Mouse (Mus musculus) CH12.LX (cell line): ENCODE data around the gene Napsa. TPM values are rescaled to one million over a fixed set of nuclear protein-coding genes. Genes with fewer than 3 reads are reported as not detected.

ENCODE experiments used
- DNase-seq: peaks from one replicate; pipeline ENCODE4 v3.0.0-alpha.2; 2013; ENCODE audit errors: extremely low read depth
- H3K27ac ChIP-seq: 2 replicates; pipeline ENCODE4 v1.5.1; 2012; ENCODE audit warnings: low read depth, mild to moderate bottlenecking, control low read depth, moderate library complexity; ENCODE audit not compliant: insufficient read depth
- H3K27me3 ChIP-seq: replicated peaks from 2 replicates; pipeline ENCODE3; 2012; ENCODE audit warnings: inconsistent platforms
- H3K36me3 ChIP-seq, 2 experiments: replicated peaks in 1 of 2; 2 replicates each; pipeline versions ENCODE3 to v1.6.1; 2012; ENCODE audit warnings: inconsistent platforms in 1 of 2, low read length in 1 of 2, mild to moderate bottlenecking in 1 of 2, mixed read lengths in 1 of 2, moderate library complexity in 1 of 2; ENCODE audit not compliant: control insufficient read depth in 1 of 2, insufficient read depth in 1 of 2
- H3K4me1 ChIP-seq, 2 experiments: 2 replicates each; pipeline ENCODE4 v1.6.1; 2012; ENCODE audit warnings: inconsistent platforms in 1 of 2, moderate library complexity in 1 of 2; ENCODE audit not compliant: insufficient read depth in 2 of 2, control insufficient read depth in 1 of 2
- H3K4me2 ChIP-seq: 2 replicates; pipeline ENCODE4 v1.6.1; 2012; ENCODE audit warnings: low read depth, mild to moderate bottlenecking, control low read depth; ENCODE audit not compliant: poor library complexity, insufficient read depth, severe bottlenecking
- H3K4me3 ChIP-seq, 3 experiments: fragments of 150-350 bp in 1 of 3; sonication (generic) in 1 of 3; replicated peaks in 1 of 3; 2 replicates each; pipeline versions ENCODE3 to v1.5.1; 2011 to 2012; ENCODE audit warnings: low read depth in 2 of 3, low read length in 2 of 3, mild to moderate bottlenecking in 2 of 3, moderate library complexity in 2 of 3, control low read depth in 1 of 3, improper control_type of control experiment in 1 of 3, inconsistent platforms in 1 of 3, mixed read lengths in 1 of 3; ENCODE audit not compliant: poor library complexity in 1 of 3
- H3K79me2 ChIP-seq: replicated peaks from 2 replicates; pipeline ENCODE4 v1.6.1; 2012; ENCODE audit warnings: mild to moderate bottlenecking, moderate library complexity; ENCODE audit not compliant: control insufficient read depth, poor library complexity, insufficient read depth, severe bottlenecking; ENCODE audit errors: extremely low read depth
- H3K9ac ChIP-seq: 2 replicates; pipeline ENCODE4 v1.6.1; 2012; ENCODE audit warnings: low read depth, mild to moderate bottlenecking, control low read depth, moderate library complexity; ENCODE audit not compliant: insufficient read depth
- H3K9me3 ChIP-seq: replicated peaks from 2 replicates; pipeline ENCODE3; 2012; ENCODE audit warnings: low read length, inconsistent platforms, mixed read lengths
- BHLHE40 ChIP-seq: IDR thresholded peaks from 2 replicates; pipeline ENCODE4 v1.6.1; 2011; ENCODE audit warnings: mild to moderate bottlenecking, low read depth, low read length, improper control_type of control experiment
- CHD1 ChIP-seq: IDR thresholded peaks from 2 replicates; pipeline ENCODE4 v1.6.1; 2012; ENCODE audit warnings: low read depth, low read length, improper control_type of control experiment, inconsistent platforms
- CHD2 ChIP-seq: IDR thresholded peaks from 2 replicates; pipeline ENCODE4 v1.6.1; 2011; ENCODE audit warnings: low read length, improper control_type of control experiment
- CTCF ChIP-seq, 2 experiments: IDR thresholded peaks in 1 of 2; conservative IDR thresholded peaks in 1 of 2; 2 replicates each; pipeline ENCODE4 v1.5.1; 2011 to 2012; ENCODE audit warnings: low read depth in 2 of 2, low read length in 2 of 2, improper control_type of control experiment in 1 of 2, inconsistent platforms in 1 of 2, mild to moderate bottlenecking in 1 of 2, moderate library complexity in 1 of 2
- E2F4 ChIP-seq: IDR thresholded peaks from 2 replicates; pipeline ENCODE4 v1.6.1; 2011; ENCODE audit warnings: low read depth, low read length, improper control_type of control experiment; ENCODE audit not compliant: insufficient replicate concordance
- ELF1 ChIP-seq: IDR thresholded peaks from 2 replicates; pipeline ENCODE4 v1.6.1; 2014; ENCODE audit warnings: low read depth, mild to moderate bottlenecking, inconsistent platforms, low read length, improper control_type of control experiment
- EP300 ChIP-seq: IDR thresholded peaks from 2 replicates; pipeline ENCODE4 v1.6.1; 2011; ENCODE audit warnings: low read length, improper control_type of control experiment
- ETS1 ChIP-seq: conservative IDR thresholded peaks from 2 replicates; pipeline ENCODE4 v1.6.1; 2012; ENCODE audit warnings: low read depth, mild to moderate bottlenecking, inconsistent platforms, low read length, improper control_type of control experiment, moderate library complexity
- GABPA ChIP-seq: IDR thresholded peaks from 2 replicates; pipeline ENCODE4 v1.6.1; 2012; ENCODE audit warnings: low read depth, low read length, improper control_type of control experiment, inconsistent platforms; ENCODE audit not compliant: insufficient replicate concordance
- HCFC1 ChIP-seq: IDR thresholded peaks from 2 replicates; pipeline ENCODE4 v1.6.1; 2012; ENCODE audit warnings: low read depth, mild to moderate bottlenecking, inconsistent platforms, low read length, improper control_type of control experiment
- IRF4 ChIP-seq: IDR thresholded peaks from 2 replicates; pipeline ENCODE4 v1.6.1; 2014; ENCODE audit warnings: low read depth, mild to moderate bottlenecking, inconsistent platforms, low read length, improper control_type of control experiment
- JUN ChIP-seq: IDR thresholded peaks from 2 replicates; pipeline ENCODE4 v1.6.1; 2011; ENCODE audit warnings: low read depth, mild to moderate bottlenecking, low read length, improper control_type of control experiment, moderate library complexity; ENCODE audit not compliant: insufficient read depth
- JUND ChIP-seq: conservative IDR thresholded peaks from 2 replicates; pipeline ENCODE4 v1.6.1; 2011; ENCODE audit warnings: low read depth, low read length, improper control_type of control experiment
- KAT2A ChIP-seq: IDR thresholded peaks from 2 replicates; pipeline ENCODE4 v1.6.1; 2012; ENCODE audit warnings: low read length, improper control_type of control experiment, inconsistent platforms; ENCODE audit not compliant: insufficient replicate concordance
- MAFK ChIP-seq: IDR thresholded peaks from 2 replicates; pipeline ENCODE4 v1.6.1; 2011; ENCODE audit warnings: low read length, improper control_type of control experiment; ENCODE audit not compliant: insufficient replicate concordance
- MAX ChIP-seq: IDR thresholded peaks from 2 replicates; pipeline ENCODE4 v1.6.1; 2011; ENCODE audit warnings: low read length, improper control_type of control experiment
- MAZ ChIP-seq: IDR thresholded peaks from 2 replicates; pipeline ENCODE4 v1.6.1; 2012; ENCODE audit warnings: low read depth, mild to moderate bottlenecking, inconsistent platforms, low read length, improper control_type of control experiment, moderate library complexity
- MEF2A ChIP-seq: IDR thresholded peaks from 2 replicates; pipeline ENCODE4 v1.6.1; 2014; ENCODE audit warnings: low read depth, mild to moderate bottlenecking, inconsistent platforms, low read length, improper control_type of control experiment, borderline replicate concordance
- MXI1 ChIP-seq: IDR thresholded peaks from 2 replicates; pipeline ENCODE4 v1.6.1; 2011; ENCODE audit warnings: mild to moderate bottlenecking, low read depth, low read length, improper control_type of control experiment
- MYC ChIP-seq: IDR thresholded peaks from 2 replicates; pipeline ENCODE4 v1.6.1; 2011; ENCODE audit warnings: low read depth, mild to moderate bottlenecking, improper control_type of control experiment, low read length
- NELFE ChIP-seq: IDR thresholded peaks from 2 replicates; pipeline ENCODE4 v1.6.1; 2011; ENCODE audit warnings: low read depth, low read length, improper control_type of control experiment
- NRF1 ChIP-seq: IDR thresholded peaks from 2 replicates; pipeline ENCODE4 v1.6.1; 2014; ENCODE audit warnings: low read depth, mild to moderate bottlenecking, inconsistent platforms, low read length, improper control_type of control experiment, moderate library complexity
- PAX5 ChIP-seq: IDR thresholded peaks from 2 replicates; pipeline ENCODE4 v1.6.1; 2012; ENCODE audit warnings: low read length, inconsistent platforms, mixed read lengths
- POLR2A ChIP-seq: IDR thresholded peaks from 2 replicates; pipeline ENCODE4 v1.6.1; 2011; ENCODE audit warnings: low read depth, mild to moderate bottlenecking, improper control_type of control experiment, low read length
- POLR2AphosphoS2 ChIP-seq: IDR thresholded peaks from 2 replicates; pipeline ENCODE4 v1.6.1; 2011; ENCODE audit warnings: low read depth, low read length, improper control_type of control experiment
- RAD21 ChIP-seq: IDR thresholded peaks from 2 replicates; pipeline ENCODE4 v1.6.1; 2011; ENCODE audit warnings: low read depth, mild to moderate bottlenecking, low read length, improper control_type of control experiment, moderate library complexity
- RCOR1 ChIP-seq: conservative IDR thresholded peaks from 2 replicates; pipeline ENCODE4 v1.6.1; 2012; ENCODE audit warnings: low read depth, mild to moderate bottlenecking, inconsistent platforms, low read length, improper control_type of control experiment
- SIN3A ChIP-seq: IDR thresholded peaks from 2 replicates; pipeline ENCODE4 v1.6.1; 2012; ENCODE audit warnings: low read length, improper control_type of control experiment, inconsistent platforms
- SMC3 ChIP-seq: IDR thresholded peaks from 2 replicates; pipeline ENCODE4 v1.6.1; 2011; ENCODE audit warnings: low read depth, low read length, improper control_type of control experiment
- TBP ChIP-seq: conservative IDR thresholded peaks from 2 replicates; pipeline ENCODE4 v1.6.1; 2011; ENCODE audit warnings: low read depth, low read length, improper control_type of control experiment
- TCF12 ChIP-seq: IDR thresholded peaks from 2 replicates; pipeline ENCODE4 v1.6.1; 2014; ENCODE audit warnings: low read depth, mild to moderate bottlenecking, inconsistent platforms, low read length, improper control_type of control experiment
- UBTF ChIP-seq: IDR thresholded peaks from 2 replicates; pipeline ENCODE4 v1.6.1; 2012; ENCODE audit warnings: low read depth, mild to moderate bottlenecking, inconsistent platforms, low read length, improper control_type of control experiment, moderate library complexity
- USF1 ChIP-seq: IDR thresholded peaks from 2 replicates; pipeline ENCODE4 v1.6.1; 2014; ENCODE audit warnings: low read depth, mild to moderate bottlenecking, inconsistent platforms, low read length, improper control_type of control experiment
- USF2 ChIP-seq: conservative IDR thresholded peaks from 2 replicates; pipeline ENCODE4 v1.6.1; 2011; ENCODE audit warnings: low read depth, low read length, improper control_type of control experiment
- ZC3H11A ChIP-seq: IDR thresholded peaks from 2 replicates; pipeline ENCODE4 v1.6.1; 2012; ENCODE audit warnings: low read depth, mild to moderate bottlenecking, inconsistent platforms, low read length, improper control_type of control experiment
- ZKSCAN1 ChIP-seq: IDR thresholded peaks from 2 replicates; pipeline ENCODE4 v1.6.1; 2012; ENCODE audit warnings: low read depth, inconsistent platforms, low read length, improper control_type of control experiment, borderline replicate concordance
- ZMIZ1 ChIP-seq: IDR thresholded peaks from 2 replicates; pipeline ENCODE4 v1.6.1; 2012; ENCODE audit warnings: low read depth, mild to moderate bottlenecking, inconsistent platforms, low read length, improper control_type of control experiment
- ZNF384 ChIP-seq: IDR thresholded peaks from 2 replicates; pipeline ENCODE4 v1.6.1; 2012; ENCODE audit warnings: low read depth, low read length, improper control_type of control experiment, inconsistent platforms
- dilution Hi-C: fragments of 300-500 bp; cut with MboI; formaldehyde crosslinking; loops from 2 replicates; pipeline ENCODE4 v1.14.3; 2020; ENCODE audit warnings: low sequenced_read_pairs; ENCODE audit not compliant: extremely low pct_unique_long_range_greater_than_20kb, extremely low pct_ligation_motif_present
- in situ Hi-C: fragments of 300-500 bp; cut with MboI; formaldehyde crosslinking; loops from 3 replicates; pipeline ENCODE4 v1.14.3; 2019; ENCODE audit warnings: low sequenced_read_pairs, low pct_ligation_motif_present, low pct_unique_long_range_greater_than_20kb, mixed read lengths
- polyA plus RNA-seq: library from polyadenylated mRNA; unstranded; fragments of >175 nt; gene quantifications from 2 replicates; pipeline ENCODE4 v1.2.1, GENCODE M21; 2012; ENCODE audit warnings: low read depth; ENCODE audit not compliant: insufficient read length
- total RNA-seq, 2 experiments: library from RNA; depleted of rRNA; stranded (reverse); fragments of 300-350 nt in 1 of 2; fragments of >200 nt in 1 of 2; gene quantifications; 2 replicates each; pipeline ENCODE4 v1.2.3; 2012 to 2014

Gene Napsa
- total and polyA plus RNA-seq, 3 experiments: 175 to 253 (median 194) TPM

- Histone ChIP-seq H3K4me1 (peaks cover 12 to 45% of the 10 kb centered on the region in 2 experiments), H3K4me3 (peak within 1 kb of the TSS; percentile 41 to 82 (median 70)), H3K36me3 (peaks cover 30 to 54% of the 10 kb centered on the region in 2 experiments), H3K27ac (peak within 1 kb of the TSS; percentile 52), H3K27me3 (no peaks in the 10 kb centered on the region), H3K79me2 (peaks cover 10% of the 10 kb centered on the region; the same call in 1 of the 2 replicates), H3K9me3 (peaks cover 3% of the 10 kb centered on the region), H3K4me2 (peak within 1 kb of the TSS; percentile 52), H3K9ac (peak within 1 kb of the TSS; percentile 79)
- dilution Hi-C loops (no loop called here), in situ Hi-C loops (no loop called here)
- DNase-seq: peak; percentile 99
- TF ChIP-seq ZNF384 (no peak), SMC3 (peak; percentile 99), CTCF (conservative IDR thresholded peaks at IDR 0.05 in 1 of 2, IDR thresholded peaks at IDR 0.05 in 1 of 2; ENCODE audit: low read depth in 2 of 2, low read length in 2 of 2) (peak; percentile 55 to 98; a peak in 3 of 4 replicates), RCOR1 (0 out of 2 replicates have a peak, but pooled peaks have one; percentile 24), TCF12 (peak; percentile 65), EP300 (no peak), ETS1 (0 out of 2 replicates have a peak, but pooled peaks have one; percentile 40), PAX5 (no peak), MAX (peak; percentile 65), IRF4 (peak; percentile 45), NRF1 (peak; percentile 92), NELFE (peak; percentile 65; the same call in 1 of the 2 replicates), RAD21 (peak; percentile 99), USF2 (no peak), JUND (no peak), MAFK (no peak), ZKSCAN1 (no peak), MYC (peak; percentile 76), BHLHE40 (no peak), JUN (no peak), ZMIZ1 (peak; percentile 56), HCFC1 (peak; percentile 71), MEF2A (peak; percentile 73), UBTF (no peak), CHD1 (no peak), ZC3H11A (peak; percentile 90), ELF1 (peak; percentile 79), GABPA (no peak), POLR2A (peak; percentile 69; the same call in 1 of the 2 replicates), MAZ (peak; percentile 60), CHD2 (no peak; the same call in 1 of the 2 replicates), TBP (peak; percentile 80), POLR2AphosphoS2 (peak; percentile 93), USF1 (no peak), SIN3A (peak; percentile 85), E2F4 (peak; percentile 94; the same call in 1 of the 2 replicates), KAT2A (peak; percentile 86; the same call in 1 of the 2 replicates), MXI1 (peak; percentile 95)
These were observed 23.6 kb upstream of the Napsa start, which contains the start of gene Pold1 for GRCm38 (mm10) chr7:44548497-44549087. TSS of gene Pold1 (minus strand) at chr7:44548849.
